Comparison of ENCODE assay signal across 27 mouse cellular contexts in the genomic region with DNA sequence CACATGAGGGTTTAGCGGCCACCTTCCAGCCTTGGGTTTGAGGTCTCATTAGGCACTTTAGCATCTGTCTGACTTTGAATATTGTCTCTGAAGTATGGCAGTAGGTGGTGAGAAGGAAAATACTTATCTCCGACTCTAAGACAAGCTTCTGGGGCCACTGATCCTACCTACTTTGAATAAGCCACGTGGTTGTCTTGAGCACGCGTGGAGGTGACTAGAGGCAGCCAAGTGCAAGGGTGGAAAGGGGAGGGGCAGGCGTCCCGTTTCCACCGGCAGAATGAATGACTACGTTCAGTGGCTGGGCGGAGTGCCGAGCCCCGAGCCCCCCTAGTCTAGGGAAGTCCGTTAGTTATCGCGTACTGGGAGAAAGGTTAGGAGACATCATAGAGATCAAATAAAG.
"Had no signal": no experiment of that assay in that cellular context is flagged by ENCODE, and none has a peak within 500 bp of the region (broad histone marks: within the 10 kb centered on the region; RNA-seq: fewer than 3 reads in every experiment).

No protein-coding gene starts in this region.

- DNase-seq: gastrocnemius, postnatal 14 days; gastrocnemius, postnatal 36 days; heart, adult 11 months; heart, adult 2 months; heart, postnatal 14 days; heart, postnatal 4 days; kidney, adult 18-20 months; kidney, adult 8-10 months; kidney, postnatal 10 days; kidney, postnatal 25 days; layer of hippocampus, adult 9-11 months; layer of hippocampus, postnatal 36 days; left cerebral cortex, postnatal 4 days had no signal

- H3K27ac ChIP-seq: heart, adult 2 months; heart, embryonic 13.5 days; heart, embryonic 15.5 days; hindbrain, embryonic 10.5 days; hindbrain, embryonic 12.5 days; hindbrain, embryonic 14.5 days; intestine, embryonic 15.5 days; limb, embryonic 13.5 days; limb, embryonic 15.5 days; liver, embryonic 12.5 days; liver, embryonic 14.5 days had no signal

- H3K4me2 ChIP-seq: heart, embryonic 11.5 days; heart, embryonic 13.5 days; heart, embryonic 15.5 days; hindbrain, embryonic 12.5 days; hindbrain, embryonic 14.5 days; intestine, embryonic 15.5 days; limb, embryonic 13.5 days; limb, embryonic 15.5 days; liver, embryonic 12.5 days had no signal

- H3K4me3 ChIP-seq: heart, adult 2 months; heart, embryonic 13.5 days; heart, embryonic 15.5 days; hindbrain, embryonic 10.5 days; hindbrain, embryonic 12.5 days; intestine, embryonic 15.5 days; limb, embryonic 13.5 days; limb, embryonic 15.5 days; liver, embryonic 12.5 days had no signal

- H3K9ac ChIP-seq: heart, embryonic 13.5 days; heart, embryonic 15.5 days; hindbrain, embryonic 12.5 days; hindbrain, embryonic 14.5 days; intestine, embryonic 15.5 days; limb, embryonic 13.5 days; limb, embryonic 15.5 days; liver, embryonic 12.5 days; liver, embryonic 14.5 days had no signal

- H3K4me1 ChIP-seq: heart, embryonic 13.5 days; heart, embryonic 15.5 days; hindbrain, embryonic 10.5 days; hindbrain, embryonic 12.5 days; limb, embryonic 13.5 days; limb, embryonic 15.5 days; liver, embryonic 12.5 days had no signal

- H3K9me3 ChIP-seq: heart, embryonic 13.5 days; heart, embryonic 15.5 days; hindbrain, embryonic 10.5 days; hindbrain, embryonic 12.5 days; intestine, embryonic 15.5 days; limb, embryonic 13.5 days; limb, embryonic 15.5 days; liver, embryonic 12.5 days had no signal

- ATAC-seq: hindbrain, embryonic 16.5 days; inflammation-experienced regulatory T-cells, adult 6 months; intestine, embryonic 15.5 days; intestine, postnatal 0 days; liver, embryonic 12.5 days had no signal

- H3K27me3 ChIP-seq: heart, embryonic 13.5 days; heart, embryonic 15.5 days; hindbrain, embryonic 12.5 days; intestine, embryonic 15.5 days; limb, embryonic 13.5 days; limb, embryonic 15.5 days; liver, embryonic 12.5 days had no signal
